Mouse (Mus musculus) midbrain, embryonic 16.5 days (tissue): ENCODE data around the gene Erbb4. TPM values are rescaled to one million over a fixed set of nuclear protein-coding genes. Genes with fewer than 3 reads are reported as not detected.

Experiments
- ATAC-seq: fragments of 200-750 bp; cut with Nextera tagmentation; 2 replicates; pipeline ENCODE4 v1.8.0; 2017; ENCODE audit warnings: moderate TSS enrichment
- H3K27ac ChIP-seq: fragments of 300-500 bp; sonication (generic); 2 replicates; pipeline ENCODE4 v1.5.1; 2014; ENCODE audit warnings: mild to moderate bottlenecking, low read length, mixed read lengths
- H3K27me3 ChIP-seq: fragments of 300-500 bp; sonication (generic); 2 replicates; pipeline ENCODE4 v1.6.1; 2014; ENCODE audit warnings: low read depth, low read length, mixed read lengths; ENCODE audit not compliant: control insufficient read depth, insufficient read depth
- H3K36me3 ChIP-seq: fragments of 300-500 bp; sonication (generic); 2 replicates; pipeline ENCODE4 v1.6.1; 2014; ENCODE audit warnings: mild to moderate bottlenecking, low read length, moderate library complexity, mixed read lengths; ENCODE audit not compliant: control insufficient read depth, insufficient read depth
- H3K4me1 ChIP-seq: fragments of 300-500 bp; sonication (generic); 2 replicates; pipeline ENCODE4 v1.6.1; 2014; ENCODE audit warnings: mild to moderate bottlenecking, low read length, mixed read lengths; ENCODE audit not compliant: control insufficient read depth, insufficient read depth
- H3K4me2 ChIP-seq: fragments of 300-500 bp; sonication (generic); 2 replicates; pipeline ENCODE4 v1.6.1; 2014; ENCODE audit warnings: mild to moderate bottlenecking, low read length, mixed read lengths
- H3K4me3 ChIP-seq: fragments of 300-500 bp; sonication (generic); 2 replicates; pipeline ENCODE4 v1.5.1; 2014; ENCODE audit warnings: low read depth, mild to moderate bottlenecking, low read length, moderate library complexity, mixed read lengths
- H3K9ac ChIP-seq: fragments of 300-500 bp; sonication (generic); 2 replicates; pipeline ENCODE4 v1.6.1; 2014; ENCODE audit warnings: low read depth, low read length, mixed read lengths
- H3K9me3 ChIP-seq: fragments of 300-500 bp; sonication (generic); replicated peaks from 2 replicates; pipeline ENCODE4 v1.6.1; 2014; ENCODE audit warnings: mild to moderate bottlenecking, low read length, mixed read lengths; ENCODE audit not compliant: control insufficient read depth, poor library complexity, severe bottlenecking
- WGBS: fragments of 180-500 bp; shearing (Covaris S2); extraction: QIAGEN DNeasy Blood & Tissue Kit; methylation state at CpG from one replicate; pipeline ENCODE4 v1.1.7; 2014; 5-methylcytosine and 5-hydroxymethylcytosine counted together
- polyA plus RNA-seq: library from polyadenylated mRNA; unstranded; fragments of >200 nt; fragmentation: Nextera tagmentation; extraction: Ambion mirVana; gene quantifications from 2 replicates; pipeline ENCODE4 v1.2.1, GENCODE M21; 2015

The Erbb4 gene
- polyA plus RNA-seq, 1 experiment from 2014 or later, result 10.5 TPM

DNA sequence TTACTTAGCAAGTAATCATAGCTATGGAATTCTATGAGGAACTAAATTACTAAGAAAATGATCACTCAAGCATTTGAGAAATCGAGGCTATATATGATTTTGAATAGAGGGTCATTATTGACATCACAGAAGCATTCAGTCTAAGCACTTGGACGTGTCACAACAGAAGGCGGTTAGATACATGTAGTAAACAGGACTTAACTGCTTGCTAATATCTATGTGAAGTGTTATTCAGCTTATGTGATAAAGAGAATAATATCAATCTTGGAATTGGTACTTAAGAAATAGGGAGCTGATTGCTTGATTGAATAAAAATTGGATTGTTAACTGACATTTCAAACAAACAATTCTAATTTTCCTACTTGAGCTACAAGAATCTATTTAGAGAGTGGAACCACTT is 190.0 kb downstream of the Erbb4 start:
- Histone ChIP-seq H3K4me2 (no peak overlapping the region), H3K36me3 (no peaks in the 10 kb centered on the region), H3K4me1 (no peaks in the 10 kb centered on the region), H3K9me3 (no peaks in the 10 kb centered on the region), H3K4me3 (no peak overlapping the region), H3K9ac (no peak overlapping the region), H3K27me3 (no peaks in the 10 kb centered on the region), H3K27ac (no peak overlapping the region)
- 75% methylated on average over 3 of the region's 3 CpGs for WGBS
- ATAC-seq, result no peak

DNA sequence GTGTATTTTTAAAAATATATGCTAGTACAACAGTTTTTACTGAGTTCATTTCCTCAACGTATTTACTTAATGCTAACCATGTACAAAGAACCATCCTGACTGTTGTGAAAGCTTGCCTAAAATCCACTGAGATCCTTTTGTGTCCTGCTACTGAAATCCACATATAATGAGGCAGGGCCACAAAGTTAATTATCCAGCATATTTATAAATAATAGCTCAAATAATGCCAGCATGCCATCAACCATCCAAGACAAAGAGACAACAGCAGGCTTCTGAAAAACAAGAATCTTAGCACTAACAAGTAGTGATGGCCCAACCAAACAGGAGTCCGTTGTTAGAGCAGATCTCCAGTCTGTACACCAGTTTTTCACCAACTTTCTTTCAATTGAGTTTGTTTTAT is 215.8 kb downstream of the Erbb4 start:
- no peaks in the 10 kb centered on the region for H3K36me3 ChIP-seq
- H3K9ac ChIP-seq, result no peak overlapping the region
- H3K4me1 ChIP-seq, result no peaks in the 10 kb centered on the region
- ATAC-seq, result no peak
- H3K4me2 ChIP-seq, result no peak overlapping the region
- no peak overlapping the region for H3K27ac ChIP-seq
- no peaks in the 10 kb centered on the region for H3K27me3 ChIP-seq
- no peaks in the 10 kb centered on the region for H3K9me3 ChIP-seq
- WGBS, result 71% methylated on average over 2 of the region's 2 CpGs
- no peak overlapping the region for H3K4me3 ChIP-seq

DNA sequence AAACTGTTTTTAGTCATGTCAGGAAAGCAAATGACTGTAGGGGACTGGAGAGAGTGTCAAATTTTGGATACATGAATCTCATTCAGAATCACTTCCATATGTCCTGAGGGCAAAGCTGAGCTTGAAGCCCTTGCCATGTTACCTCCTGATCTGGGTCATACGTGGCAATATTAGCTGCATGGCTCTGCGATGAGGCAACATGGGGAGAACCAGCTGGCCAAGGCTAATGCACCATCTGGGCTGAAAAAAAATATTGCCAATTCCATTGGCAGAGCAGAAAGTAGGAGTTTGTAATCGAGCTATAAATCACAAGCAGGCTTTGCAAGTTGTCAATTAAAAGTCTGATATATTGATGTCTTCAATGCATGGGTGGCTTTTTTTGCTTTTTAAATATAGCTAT is 221.0 kb downstream of the Erbb4 start:
- Histone ChIP-seq H3K4me1 (no peaks in the 10 kb centered on the region), H3K27ac (no peak overlapping the region), H3K27me3 (no peaks in the 10 kb centered on the region), H3K4me2 (no peak overlapping the region), H3K9ac (no peak overlapping the region), H3K36me3 (no peaks in the 10 kb centered on the region), H3K4me3 (no peak overlapping the region), H3K9me3 (no peaks in the 10 kb centered on the region)
- ATAC-seq, result no peak
- WGBS, result 66% methylated on average over 3 of the region's 3 CpGs

- Histone ChIP-seq H3K9me3 (no peaks in the 10 kb centered on the region), H3K27ac (no peak overlapping the region), H3K4me3 (no peak overlapping the region), H3K36me3 (no peaks in the 10 kb centered on the region), H3K9ac (no peak overlapping the region), H3K4me1 (peaks cover 3% of the 10 kb centered on the region; the same call in 1 of the 2 replicates), H3K4me2 (no peak overlapping the region), H3K27me3 (no peaks in the 10 kb centered on the region)
- ATAC-seq, result no peak
- 21% methylated on average over 8 of the region's 8 CpGs for WGBS
These were observed 232.9 kb downstream of the Erbb4 start for GRCm38 (mm10) chr1:68874954-68875353.

DNA sequence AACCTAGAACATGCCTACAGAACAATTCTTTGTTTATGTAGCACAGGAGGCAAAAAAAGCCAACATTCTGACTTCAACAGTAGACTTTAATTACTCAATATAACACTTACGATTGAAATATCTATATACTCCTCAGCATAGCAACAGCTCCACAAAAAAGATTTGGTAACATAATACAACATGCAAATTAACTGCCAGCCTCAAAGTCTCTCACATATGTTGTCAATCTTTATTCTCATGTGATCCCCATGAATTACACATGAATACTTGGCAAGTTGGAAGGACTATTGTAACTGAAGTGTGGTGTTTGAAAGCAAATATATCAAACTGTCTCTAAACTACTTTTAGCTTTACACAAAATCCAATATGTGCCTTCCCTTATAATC is 234.2 kb downstream of the Erbb4 start:
- WGBS, result 23% methylated on average over 1 of the region's 1 CpGs
- Histone ChIP-seq H3K27me3 (no peaks in the 10 kb centered on the region), H3K27ac (no peak overlapping the region), H3K4me2 (no peak overlapping the region), H3K4me3 (no peak overlapping the region), H3K4me1 (peaks cover 3% of the 10 kb centered on the region; the same call in 1 of the 2 replicates), H3K36me3 (no peaks in the 10 kb centered on the region), H3K9ac (no peak overlapping the region), H3K9me3 (no peaks in the 10 kb centered on the region)
- ATAC-seq, result no peak

GRCm38 (mm10) chr1:68872976-68873634 is 234.8 kb downstream of the Erbb4 start:
- no peak overlapping the region for H3K9ac ChIP-seq
- 31% methylated on average over 2 of the region's 2 CpGs for WGBS
- H3K4me1 ChIP-seq, result peaks cover 3% of the 10 kb centered on the region; the same call in 1 of the 2 replicates
- no peaks in the 10 kb centered on the region for H3K9me3 ChIP-seq
- ATAC-seq, result no peak
- no peak overlapping the region for H3K27ac ChIP-seq
- no peak overlapping the region for H3K4me3 ChIP-seq
- no peaks in the 10 kb centered on the region for H3K27me3 ChIP-seq
- no peak overlapping the region for H3K4me2 ChIP-seq
- no peaks in the 10 kb centered on the region for H3K36me3 ChIP-seq

- Histone ChIP-seq H3K9me3 (no peaks in the 10 kb centered on the region), H3K4me2 (no peak overlapping the region), H3K27ac (no peak overlapping the region), H3K36me3 (no peaks in the 10 kb centered on the region), H3K9ac (no peak overlapping the region), H3K27me3 (no peaks in the 10 kb centered on the region), H3K4me1 (no peaks in the 10 kb centered on the region), H3K4me3 (no peak overlapping the region)
- ATAC-seq, result no peak
- 72% methylated on average over 2 of the region's 2 CpGs for WGBS
These were observed 247.5 kb downstream of the Erbb4 start for GRCm38 (mm10) chr1:68860341-68860740.

DNA sequence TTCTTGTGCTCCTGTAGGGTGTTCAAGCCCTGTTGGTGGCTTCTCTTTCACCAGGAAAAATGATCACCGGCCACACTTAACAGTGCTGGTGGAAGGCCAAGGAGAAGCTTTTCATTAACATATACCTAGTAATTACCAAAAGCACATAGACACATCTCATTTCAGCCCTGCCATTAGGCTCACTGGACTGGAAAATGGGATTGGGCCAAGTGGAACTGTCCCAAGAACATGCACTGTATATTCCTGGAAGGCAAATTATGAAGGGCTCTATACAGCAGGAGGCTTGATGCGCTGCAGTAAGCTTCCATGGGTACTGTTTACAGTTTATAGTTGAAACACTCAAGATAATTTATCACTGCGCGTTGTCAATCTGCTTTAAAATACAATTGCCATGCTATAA is 248.4 kb downstream of the Erbb4 start:
- Histone ChIP-seq H3K4me1 (no peaks in the 10 kb centered on the region), H3K36me3 (no peaks in the 10 kb centered on the region), H3K4me3 (no peak overlapping the region), H3K27me3 (no peaks in the 10 kb centered on the region), H3K9ac (no peak overlapping the region), H3K4me2 (no peak overlapping the region), H3K27ac (no peak overlapping the region), H3K9me3 (no peaks in the 10 kb centered on the region)
- ATAC-seq, result no peak
- WGBS, result 80% methylated on average over 4 of the region's 4 CpGs

GRCm38 (mm10) chr1:68839352-68839751 is 268.5 kb downstream of the Erbb4 start:
- no peak overlapping the region for H3K9ac ChIP-seq
- ATAC-seq, result no peak
- no peaks in the 10 kb centered on the region for H3K36me3 ChIP-seq
- no peaks in the 10 kb centered on the region for H3K9me3 ChIP-seq
- H3K27ac ChIP-seq, result no peak overlapping the region
- 56% methylated on average over 4 of the region's 4 CpGs for WGBS
- no peaks in the 10 kb centered on the region for H3K27me3 ChIP-seq
- no peak overlapping the region for H3K4me2 ChIP-seq
- no peaks in the 10 kb centered on the region for H3K4me1 ChIP-seq
- H3K4me3 ChIP-seq, result no peak overlapping the region
